Mouse (Mus musculus) spleen, postnatal 14 days (tissue): ENCODE data around the gene Pcolce2.

Experiments used
- DNase-seq, 2 experiments: peaks; one replicate each; pipeline ENCODE4 v3.0.0; 2021 to 2022; ENCODE audit warnings: low spot score in 2 of 2

Gene Pcolce2

GRCm38 (mm10) chr9:95708943-95709342, 71.5 kb downstream of the Pcolce2 start:
- no peak for DNase-seq

- no peak for DNase-seq
These were observed 75.2 kb downstream of the Pcolce2 start for GRCm38 (mm10) chr9:95712574-95712973.

GRCm38 (mm10) chr9:95736238-95736637, 98.8 kb downstream of the Pcolce2 start:
- no peak for DNase-seq

GRCm38 (mm10) chr9:95744845-95745613, 107.6 kb downstream of the Pcolce2 start:
- DNase-seq: no peak

- no peak for DNase-seq
These were observed 109.9 kb downstream of the Pcolce2 start for GRCm38 (mm10) chr9:95747298-95747697.
